Mouse (Mus musculus): Measurements from ENCODE around the gene Epb42.
A peak's percentile ranks its signal among the peaks of the same experiment; 100 is the strongest.
"Not testable (repeated sequence)": the region's sequence is repeated elsewhere in the genome, so short reads cannot be mapped to it uniquely, and the experiment has no call there.

Epb42 gene

GRCm38 (mm10) chr2:121006986-121007385 lies 29.9 kb downstream of the Epb42 start:
- peak; percentile 46 for DNase-seq

GRCm38 (mm10) chr2:121004018-121004811 lies 32.7 kb downstream of the Epb42 start:
- DNase-seq = no peak

- no peak for DNase-seq
Observed at GRCm38 (mm10) chr2:121003586-121003985, 33.3 kb downstream of the Epb42 start.

DNA sequence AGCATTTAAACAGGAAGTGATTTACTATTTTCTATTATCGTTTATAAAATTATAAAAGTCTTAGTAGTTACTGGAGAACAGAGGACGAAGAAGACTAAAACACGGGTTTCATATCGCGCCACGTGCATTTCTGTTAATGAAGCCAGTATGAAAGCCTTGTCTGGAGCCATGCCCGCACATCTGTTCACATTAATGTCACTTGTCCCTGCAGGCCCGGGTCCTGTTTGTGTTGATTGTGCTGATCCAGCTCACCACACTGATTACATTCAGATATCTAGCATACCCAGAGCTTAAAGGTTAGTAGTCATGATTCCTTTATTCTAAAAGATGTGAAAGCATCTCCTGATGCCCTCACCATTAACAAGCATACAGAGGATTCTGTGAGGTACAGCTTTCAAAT lies 38.0 kb downstream of the Epb42 start:
- no peak for DNase-seq

- DNase-seq = not testable (repeated sequence)
Observed at GRCm38 (mm10) chr2:120996607-120997006, 40.3 kb downstream of the Epb42 start.

GRCm38 (mm10) chr2:120991196-120991595 lies 45.7 kb downstream of the Epb42 start:
- DNase-seq = no peak

DNA sequence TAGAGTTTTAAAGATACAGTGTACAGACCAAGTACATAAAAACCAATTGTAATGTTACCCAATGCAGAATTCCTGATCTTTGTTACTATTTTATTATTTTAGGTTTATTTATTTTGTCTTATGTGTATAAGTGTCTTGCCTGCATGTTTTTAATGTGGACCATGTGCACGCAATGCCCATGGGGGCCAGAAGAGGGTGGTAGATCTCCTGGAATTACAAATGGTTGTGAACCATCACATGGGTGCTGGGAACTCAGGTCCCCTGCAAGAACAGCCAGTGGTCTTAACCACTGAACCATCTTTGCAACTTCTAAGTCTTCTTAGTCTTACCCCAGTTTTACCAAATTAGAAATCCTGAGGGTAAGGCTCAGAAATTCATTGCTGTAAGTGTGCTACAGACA lies 51.6 kb downstream of the Epb42 start:
- no peak for DNase-seq

DNA sequence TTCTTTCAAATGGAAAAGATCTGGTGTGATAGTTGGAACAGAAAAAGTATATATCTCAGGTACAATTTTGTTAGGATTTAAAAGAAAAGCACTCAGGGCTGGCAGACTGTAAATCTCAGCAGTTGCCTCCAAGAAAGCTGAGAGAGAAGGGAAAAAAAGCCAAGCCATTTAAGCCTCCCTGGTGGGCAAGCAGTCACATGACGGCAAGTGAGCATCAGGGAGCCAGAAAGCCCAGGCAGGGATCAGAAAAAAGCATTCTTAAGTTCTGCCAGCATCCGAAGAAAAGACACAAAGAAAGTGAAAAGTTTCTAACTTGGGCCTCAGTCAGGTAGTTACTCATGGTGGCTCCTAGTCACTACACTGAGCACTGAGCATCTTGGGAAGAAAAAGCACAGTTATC lies 53.3 kb downstream of the Epb42 start:
- no peak for DNase-seq

- DNase-seq = no peak
Observed at GRCm38 (mm10) chr2:120980861-120981260, 56.0 kb downstream of the Epb42 start.

GRCm38 (mm10) chr2:120979819-120980218 lies 57.1 kb downstream of the Epb42 start:
- no peak for DNase-seq

- no peak for DNase-seq
Observed at GRCm38 (mm10) chr2:120978693-120979037, 58.2 kb downstream of the Epb42 start.

GRCm38 (mm10) chr2:120977926-120978692 lies 58.8 kb downstream of the Epb42 start:
- no peak for DNase-seq

DNA sequence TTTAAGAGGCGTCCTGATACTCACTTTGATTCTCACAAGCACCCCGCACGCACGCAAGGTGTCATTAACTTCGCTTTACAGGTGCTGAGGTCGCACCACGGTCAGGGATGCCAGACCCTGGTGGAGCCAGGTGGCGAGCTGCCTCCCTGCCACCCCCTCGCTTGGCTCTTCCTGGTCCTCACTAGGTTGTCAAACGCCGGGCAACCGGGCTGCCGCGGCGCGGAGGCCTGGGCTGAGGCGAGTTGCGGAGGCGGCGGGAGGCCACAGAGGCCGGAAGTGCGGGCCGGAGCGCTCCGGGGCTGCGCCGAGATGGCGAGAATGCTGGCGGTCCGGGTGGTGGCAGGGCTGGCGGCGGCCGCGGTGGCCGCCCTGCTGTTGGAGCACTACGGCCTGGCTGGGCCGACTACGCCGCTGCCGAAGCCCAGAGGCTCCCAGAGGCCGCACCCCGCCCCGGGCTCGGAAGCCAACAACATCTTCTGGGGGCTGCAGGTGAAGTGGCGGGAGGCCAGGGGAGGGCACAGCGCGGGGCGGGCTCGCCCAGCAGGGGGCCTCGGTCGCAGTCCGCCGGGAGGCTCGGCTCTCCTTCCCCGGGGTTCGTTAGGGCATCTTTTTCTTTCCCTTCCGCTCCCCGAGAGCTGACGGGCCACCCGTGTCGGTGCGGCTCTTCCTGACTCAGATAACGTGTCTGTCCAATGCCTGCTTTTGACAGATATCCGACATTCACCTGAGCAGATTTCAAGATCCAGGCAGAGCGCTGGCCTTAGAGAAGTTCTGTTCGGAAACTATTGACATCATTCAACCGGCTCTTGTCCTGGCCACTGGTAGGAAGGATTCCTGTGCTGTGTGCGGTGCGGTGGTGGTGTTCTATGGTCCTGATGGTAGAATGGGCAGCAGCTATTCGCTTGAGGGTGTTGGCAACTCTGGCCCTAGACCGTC lies 59.6 kb downstream of the Epb42 start, which contains the start of gene Tmem62:
TSS of gene Tmem62 (plus strand) at position 28 of the 936 bp plus-strand sequence.
- DNase-seq = peak; percentile 60

- DNase-seq = no peak
Observed at GRCm38 (mm10) chr2:120976308-120976707, 60.6 kb downstream of the Epb42 start.

GRCm38 (mm10) chr2:120972964-120973363 lies 63.9 kb downstream of the Epb42 start:
- DNase-seq = no peak

DNA sequence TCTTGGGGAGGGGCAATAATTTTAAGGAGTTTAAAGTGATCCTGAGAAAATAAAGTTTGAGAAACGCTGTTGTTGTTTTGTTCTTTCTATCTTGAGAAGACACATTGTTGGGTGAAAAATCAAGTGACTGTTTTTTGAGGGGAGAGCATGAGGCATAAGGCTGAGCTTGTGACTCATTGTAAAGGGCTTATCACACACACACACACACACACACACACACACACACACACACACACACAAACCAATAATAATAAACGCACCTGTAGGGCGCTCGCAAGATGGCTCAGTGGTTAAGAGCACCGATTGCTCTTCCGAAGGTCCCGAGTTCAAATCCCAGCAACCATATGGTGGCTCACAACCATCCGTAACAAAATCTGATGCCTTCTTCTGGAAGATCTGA lies 64.6 kb downstream of the Epb42 start:
- not testable (repeated sequence) for DNase-seq

DNA sequence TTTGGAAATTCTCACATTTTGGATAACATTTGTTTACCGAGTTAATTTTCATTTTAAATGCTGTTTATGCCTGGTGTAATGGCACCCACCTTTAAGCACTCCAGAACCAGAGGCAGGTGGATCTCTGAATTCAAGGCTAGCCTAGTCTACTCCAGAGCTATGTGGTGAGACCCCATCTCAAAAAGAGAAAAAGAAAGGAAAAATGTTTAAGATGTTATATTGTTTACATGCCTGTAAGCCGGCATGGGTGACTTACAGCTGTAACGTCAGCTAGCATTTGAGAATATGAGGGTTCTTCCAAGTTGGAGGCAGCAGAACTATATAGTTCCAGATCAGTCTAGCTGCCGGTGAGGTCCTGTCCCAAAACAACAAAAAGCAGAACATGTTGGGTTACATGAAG lies 65.1 kb downstream of the Epb42 start:
- DNase-seq = no peak

GRCm38 (mm10) chr2:120970559-120971080 lies 66.3 kb downstream of the Epb42 start, which contains the start of gene Ubr1:
Gene Ubr1 (minus strand): TSS chr2:120970715.
- DNase-seq = peak; percentile 85

DNA sequence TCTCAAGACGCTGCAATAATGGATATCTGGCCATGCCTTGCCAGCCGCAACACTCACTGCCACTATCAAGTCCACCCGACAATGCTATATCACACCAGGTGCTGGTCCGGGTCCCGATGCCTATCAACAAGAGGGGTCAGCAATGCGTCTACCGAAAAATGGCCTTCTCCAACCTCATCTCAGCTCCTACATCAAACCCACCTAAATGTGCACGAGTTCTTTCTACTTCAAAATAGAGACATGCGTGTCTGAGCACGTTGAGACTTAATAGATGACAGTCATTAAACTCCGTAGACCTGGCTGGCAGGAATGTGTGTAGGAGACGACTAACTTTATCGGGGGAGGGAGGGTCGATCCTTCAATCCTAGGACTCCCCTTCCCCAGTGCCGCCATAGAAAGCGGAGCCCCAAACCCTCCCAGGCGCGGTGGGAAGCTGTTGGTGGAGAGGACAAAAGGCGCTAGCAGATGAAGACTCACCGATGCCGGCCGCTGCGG lies 66.8 kb downstream of the Epb42 start:
- no peak for DNase-seq

All from kidney, adult 11 months (tissue).